Mouse (Mus musculus) right cerebral cortex, postnatal 10 days (tissue): ENCODE measurements around the gene Sesn2.

Source experiments
- DNase-seq, 2 experiments: peaks; one replicate each; pipeline ENCODE4 v3.0.0; 2021; ENCODE audit warnings: low spot score in 2 of 2

Sesn2 gene

GRCm38 (mm10) chr4:132514555-132515135, 4.3 kb upstream of the Sesn2 start:
- DNase-seq = peak; percentile 77 to 89

- peak in 1 of 2 experiments; percentile 41 for DNase-seq
Measured at GRCm38 (mm10) chr4:132513395-132514273, 3.3 kb upstream of the Sesn2 start.

GRCm38 (mm10) chr4:132512080-132512479, 1.8 kb upstream of the Sesn2 start:
- no peak for DNase-seq

- peak; percentile 85 to 90 for DNase-seq
Measured at GRCm38 (mm10) chr4:132509621-132510296, 542 bp downstream of the Sesn2 start.

DNA sequence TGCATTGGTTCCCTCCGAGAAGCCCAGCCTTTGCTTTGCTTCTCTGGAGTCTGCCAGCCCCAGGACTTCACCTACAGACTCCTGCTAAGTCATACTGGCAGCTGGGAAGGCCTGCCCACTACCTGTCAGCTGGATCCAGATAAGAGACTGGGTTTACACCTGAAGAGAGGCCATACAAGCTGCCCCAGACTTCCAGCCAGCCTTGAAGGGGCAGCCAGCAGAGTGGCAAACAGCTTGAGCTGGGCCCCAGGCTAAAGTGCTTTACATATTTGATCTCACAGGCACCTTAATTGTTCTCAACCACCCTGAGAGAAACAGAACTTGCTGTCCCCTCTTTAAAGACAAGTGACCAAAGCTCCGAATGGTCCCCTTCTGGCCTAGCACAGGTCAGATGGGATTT, 3.1 kb downstream of the Sesn2 start:
- DNase-seq = no peak

DNA sequence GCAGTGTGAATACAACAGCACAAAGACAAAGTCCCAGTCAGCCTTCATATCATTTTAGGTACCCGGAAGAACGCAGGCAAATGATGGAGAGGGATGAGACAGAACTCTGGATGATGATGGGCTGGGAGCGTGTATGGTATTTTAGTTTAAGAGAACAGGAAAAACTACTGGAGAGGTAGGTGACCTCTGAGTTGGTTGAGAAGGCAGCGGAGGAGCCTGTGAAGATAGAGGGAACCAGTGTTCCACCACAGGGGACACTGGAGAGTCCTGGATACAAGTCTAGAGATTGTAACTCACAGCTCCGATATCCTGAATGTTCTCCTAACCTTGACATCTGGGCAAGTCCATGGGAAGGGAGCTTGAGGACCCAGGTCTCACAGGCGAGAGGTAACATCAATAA, 4.1 kb downstream of the Sesn2 start:
- DNase-seq = no peak

DNA sequence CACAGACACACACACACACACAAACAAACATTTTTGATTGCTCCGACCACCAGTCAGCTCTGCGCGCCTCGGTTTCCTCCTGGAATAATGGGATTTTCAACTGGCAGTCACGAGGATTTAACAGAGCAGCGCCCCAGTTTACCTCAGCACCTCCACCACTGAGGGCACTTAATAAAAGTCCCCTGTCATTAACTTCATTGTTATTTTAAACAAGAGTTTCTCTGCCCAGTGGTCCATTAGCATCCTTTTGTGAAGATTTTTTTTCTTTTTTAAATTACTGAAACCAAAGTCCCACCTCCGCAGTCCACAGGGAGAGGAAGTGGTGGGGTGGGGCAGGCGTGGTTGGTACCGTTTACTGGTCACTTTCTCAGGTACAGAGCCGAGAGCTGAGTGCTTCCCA, 4.5 kb downstream of the Sesn2 start:
- DNase-seq = no peak

DNA sequence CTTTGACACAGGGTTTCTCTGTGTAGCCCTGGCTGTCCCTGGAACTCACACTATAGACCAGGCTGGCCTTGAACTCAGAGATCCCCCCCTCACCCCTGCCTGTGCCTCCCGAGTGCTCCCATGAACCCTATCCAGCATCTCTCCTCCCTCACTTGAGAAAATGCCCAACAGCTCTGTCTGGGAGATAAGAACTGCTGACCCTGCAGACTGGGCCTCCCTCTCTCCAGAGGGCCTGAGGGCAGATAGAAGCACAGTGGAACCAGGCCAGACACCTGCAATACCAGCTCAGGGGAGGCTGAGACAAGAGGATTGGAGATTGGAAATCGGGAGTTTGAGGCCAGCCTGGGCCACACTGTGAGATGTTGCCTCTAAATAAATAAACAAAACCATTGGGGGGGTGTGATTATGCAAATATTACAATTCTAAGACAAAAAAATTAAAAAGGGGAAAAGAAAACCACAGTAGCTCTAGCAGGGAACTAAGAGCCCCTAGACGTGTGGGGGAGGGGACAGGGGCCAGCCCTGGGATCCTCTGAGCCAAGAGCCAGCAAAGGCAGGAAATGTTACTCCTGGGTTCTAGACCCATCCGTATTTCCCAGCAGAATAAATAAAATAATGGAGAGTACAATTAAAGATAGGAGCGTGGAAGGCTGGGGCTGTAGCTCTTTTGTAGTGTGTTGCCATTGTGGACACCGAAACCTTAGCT, 5.1 kb downstream of the Sesn2 start:
- DNase-seq = no peak

DNA sequence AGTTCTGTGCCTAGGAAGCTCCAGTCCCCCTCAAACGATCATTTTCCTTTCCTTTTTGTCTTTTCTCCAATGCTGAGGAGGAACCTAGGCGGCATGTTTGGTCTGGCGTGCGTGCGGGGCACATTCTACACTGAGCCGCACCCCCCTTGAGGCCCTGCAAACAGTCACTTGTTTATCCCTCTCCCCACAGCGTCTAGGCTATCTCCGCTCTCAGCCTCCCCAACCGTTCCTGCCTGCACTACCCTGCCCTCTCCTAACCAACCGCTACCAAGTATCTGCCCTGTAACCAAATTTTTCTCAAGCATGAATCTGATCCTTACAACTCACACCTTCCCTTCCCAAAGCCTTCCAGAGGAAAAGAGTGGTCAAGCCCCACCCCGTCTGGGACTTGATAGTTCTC, 7.0 kb downstream of the Sesn2 start:
- no peak for DNase-seq

DNA sequence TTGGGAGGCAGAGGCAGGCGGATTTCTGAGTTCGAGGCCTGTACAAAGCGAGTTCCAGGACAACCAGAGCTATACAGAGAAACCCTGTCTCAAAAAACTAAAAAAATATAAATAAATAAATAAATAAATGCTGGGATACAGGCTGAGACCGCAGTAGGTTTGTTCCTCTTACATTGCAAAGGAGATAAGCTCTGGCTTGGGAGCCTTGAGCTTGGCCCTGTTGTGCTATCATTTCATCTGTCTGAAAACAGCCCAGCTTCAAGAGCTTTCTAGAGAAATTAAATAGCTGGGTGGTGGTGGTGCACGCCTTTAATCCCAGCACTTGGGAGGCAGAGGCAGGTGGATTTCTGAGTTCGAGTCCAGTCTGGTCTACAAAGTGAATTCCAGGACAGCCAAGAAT, 8.7 kb downstream of the Sesn2 start:
- DNase-seq = no peak

DNA sequence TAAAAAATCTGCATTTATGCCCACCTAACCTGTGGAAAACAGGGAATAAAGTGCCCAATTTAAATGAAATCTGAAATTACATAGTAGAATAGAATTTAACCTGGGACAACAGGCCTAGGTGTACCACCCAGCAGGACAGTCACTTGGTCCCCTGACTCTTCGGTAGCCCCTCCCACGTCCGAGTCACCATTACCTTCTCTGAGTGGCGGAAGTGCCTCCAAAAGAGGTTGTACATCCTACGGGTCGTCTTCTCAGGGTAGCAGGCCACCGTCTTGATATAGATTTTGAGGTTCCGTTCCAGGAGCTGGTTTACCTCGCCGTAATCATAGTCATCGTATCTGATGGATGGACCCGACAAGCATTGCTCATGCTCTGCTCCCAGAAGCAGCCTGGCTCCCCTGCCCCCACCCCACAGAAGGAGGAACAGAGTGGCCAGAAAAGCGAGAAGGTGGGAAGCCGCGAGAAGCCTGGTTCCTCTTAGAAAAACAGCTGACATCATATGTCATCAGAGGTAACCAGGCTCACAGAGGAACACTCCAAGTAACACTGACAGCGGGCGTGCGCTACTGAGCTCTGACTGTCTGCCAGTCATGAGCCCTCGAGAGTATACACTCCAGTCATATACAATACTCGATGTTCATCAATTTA, 15.9 kb downstream of the Sesn2 start:
- peak in 1 of 2 experiments; percentile 47 for DNase-seq

DNA sequence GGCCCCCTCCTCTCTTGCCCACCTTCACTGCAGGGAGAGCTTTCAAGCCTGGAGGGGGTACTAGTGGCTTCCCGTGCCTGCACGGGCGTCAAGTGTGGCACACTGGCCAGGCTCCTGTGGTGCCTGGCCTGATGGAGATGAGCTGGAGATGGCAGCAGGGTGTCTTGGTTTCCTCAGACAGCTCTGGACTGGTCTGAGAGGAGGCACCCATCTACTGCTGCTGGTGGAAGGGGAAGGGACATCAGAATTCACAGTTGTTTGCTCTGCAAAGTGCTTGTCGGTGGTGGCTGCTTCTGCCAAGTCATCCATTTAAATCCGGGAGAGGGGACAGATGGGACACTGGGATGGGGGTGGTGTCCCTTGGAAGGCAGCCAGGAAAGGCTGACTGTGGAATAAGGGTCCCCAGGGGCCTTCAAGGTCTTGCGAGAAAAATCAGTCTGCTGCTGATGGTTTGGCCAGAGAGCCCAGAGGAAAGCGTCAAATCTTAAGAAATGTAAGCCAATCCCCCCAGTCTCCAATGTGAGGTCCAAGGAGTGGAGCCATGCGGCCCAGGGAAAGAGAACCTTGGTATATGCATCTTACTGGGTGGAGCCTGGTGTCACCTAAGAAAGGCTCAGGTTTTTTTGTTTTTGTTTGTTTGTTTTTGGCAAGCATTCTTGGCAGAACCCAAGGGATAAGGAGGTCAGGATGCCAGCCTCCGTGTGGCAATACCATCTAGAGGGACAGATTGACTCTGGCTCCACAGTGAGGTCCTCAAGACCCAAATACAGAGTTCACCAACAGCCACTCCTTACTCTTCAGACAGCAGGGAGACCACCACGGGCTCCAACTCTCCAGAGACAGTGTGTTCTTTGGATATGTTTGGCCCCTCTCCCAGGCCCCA, 17.9 kb downstream of the Sesn2 start:
- DNase-seq = no peak

GRCm38 (mm10) chr4:132491748-132492147, 18.6 kb downstream of the Sesn2 start:
- DNase-seq = no peak

- DNase-seq = no peak
Measured at GRCm38 (mm10) chr4:132491057-132491456, 19.2 kb downstream of the Sesn2 start.

GRCm38 (mm10) chr4:132490273-132491010, 19.9 kb downstream of the Sesn2 start:
- no peak for DNase-seq

DNA sequence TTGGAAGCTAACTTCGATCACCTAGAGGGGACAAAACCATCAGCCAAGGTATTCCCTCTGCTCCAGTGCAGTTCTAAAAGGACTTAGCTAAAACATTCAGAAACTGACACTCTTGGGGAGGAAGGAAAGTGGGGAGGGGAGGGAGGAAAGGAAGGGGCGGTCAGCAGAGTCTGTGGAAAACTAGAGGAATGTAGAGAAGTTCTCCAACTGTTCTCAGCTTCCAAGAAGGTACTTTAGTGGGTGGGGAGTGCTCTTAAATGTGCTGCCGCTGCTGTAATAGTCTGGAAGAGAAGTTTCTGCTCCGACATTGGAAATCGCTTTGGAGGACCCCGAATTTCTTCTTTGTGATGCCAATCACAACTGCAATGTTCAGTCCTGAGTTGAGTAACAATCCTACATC, 21.3 kb downstream of the Sesn2 start:
- no peak for DNase-seq

- no peak for DNase-seq
Measured at GRCm38 (mm10) chr4:132488521-132488920, 21.8 kb downstream of the Sesn2 start.

GRCm38 (mm10) chr4:132484820-132485219, 25.5 kb downstream of the Sesn2 start:
- DNase-seq = no peak

DNA sequence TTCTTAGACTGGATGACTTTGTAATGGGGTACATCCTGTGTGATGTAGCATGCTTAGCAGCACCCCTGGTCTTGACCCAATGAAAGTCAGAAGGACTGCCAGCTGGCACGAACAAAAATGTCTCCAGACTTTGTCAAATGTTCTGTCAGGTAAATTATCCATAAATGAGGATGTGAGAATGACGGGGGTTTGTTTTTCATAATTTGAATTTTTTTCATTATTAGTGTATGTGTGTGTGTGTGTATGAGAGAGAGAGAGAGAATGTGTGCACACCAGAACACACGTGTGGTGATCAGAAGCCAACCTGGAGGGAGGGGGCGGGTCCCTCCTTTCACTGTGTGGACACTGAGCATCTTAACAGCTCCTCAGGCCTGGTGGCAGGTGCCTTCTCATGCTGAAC, 26.1 kb downstream of the Sesn2 start:
- DNase-seq = no peak
